Mouse (Mus musculus) urinary bladder, postnatal 4 days (tissue): Measurements from ENCODE around the gene Atp6v0a4.
A peak's percentile ranks its signal among the peaks of the same experiment; 100 is the strongest.

Experiments
- DNase-seq, 2 experiments: peaks; one replicate each; pipeline ENCODE4 v3.0.0; 2021 to 2022; ENCODE audit warnings: low spot score in 2 of 2

Atp6v0a4 gene

GRCm38 (mm10) chr6:38124207-38124835, at the start of gene Atp6v0a4:
Atp6v0a4 (minus strand) TSS chr6:38124586.
- no peak for DNase-seq

- no peak for DNase-seq
These were observed 41.0 kb upstream of the Atp6v0a4 start for GRCm38 (mm10) chr6:38165385-38165784.

GRCm38 (mm10) chr6:38164705-38165104, 40.3 kb upstream of the Atp6v0a4 start:
- DNase-seq, result no peak

GRCm38 (mm10) chr6:38162825-38163504, 38.6 kb upstream of the Atp6v0a4 start:
- DNase-seq, result no peak

- no peak for DNase-seq
These were observed 36.2 kb upstream of the Atp6v0a4 start for GRCm38 (mm10) chr6:38160556-38160955.

- peak; percentile 60 to 89 for DNase-seq
These were observed 35.7 kb upstream of the Atp6v0a4 start for GRCm38 (mm10) chr6:38160102-38160501.

- no peak for DNase-seq
These were observed 35.2 kb upstream of the Atp6v0a4 start for GRCm38 (mm10) chr6:38159576-38159975.

- no peak for DNase-seq
These were observed 33.5 kb upstream of the Atp6v0a4 start for GRCm38 (mm10) chr6:38157925-38158324.

GRCm38 (mm10) chr6:38156204-38156603, 31.8 kb upstream of the Atp6v0a4 start:
- no peak for DNase-seq

GRCm38 (mm10) chr6:38152305-38152704, 27.9 kb upstream of the Atp6v0a4 start:
- DNase-seq, result no peak

GRCm38 (mm10) chr6:38149483-38149882, 25.1 kb upstream of the Atp6v0a4 start:
- no peak for DNase-seq

GRCm38 (mm10) chr6:38148626-38149025, 24.2 kb upstream of the Atp6v0a4 start:
- no peak for DNase-seq

- DNase-seq, result no peak
These were observed 22.9 kb upstream of the Atp6v0a4 start for GRCm38 (mm10) chr6:38147301-38147700.

- no peak for DNase-seq
These were observed 21.2 kb upstream of the Atp6v0a4 start for GRCm38 (mm10) chr6:38145463-38146065.

- peak; percentile 72 to 76 for DNase-seq
These were observed 20.0 kb upstream of the Atp6v0a4 start for GRCm38 (mm10) chr6:38144161-38144998.

GRCm38 (mm10) chr6:38140402-38140801, 16.0 kb upstream of the Atp6v0a4 start:
- DNase-seq, result no peak

- no peak for DNase-seq
These were observed 14.7 kb upstream of the Atp6v0a4 start for GRCm38 (mm10) chr6:38139086-38139485.

GRCm38 (mm10) chr6:38134806-38135559, 10.6 kb upstream of the Atp6v0a4 start:
- DNase-seq, result no peak

GRCm38 (mm10) chr6:38131801-38132231, 7.4 kb upstream of the Atp6v0a4 start:
- DNase-seq, result peak; percentile 66 to 81

GRCm38 (mm10) chr6:38129883-38130282, 5.5 kb upstream of the Atp6v0a4 start:
- no peak for DNase-seq

GRCm38 (mm10) chr6:38128115-38128514, 3.7 kb upstream of the Atp6v0a4 start:
- no peak for DNase-seq
